Mouse (Mus musculus) heart, adult 2 months (tissue): ENCODE measurements around the gene Pdia2.

Experiments
- CTCF ChIP-seq: fragments of 200-600 bp; IDR thresholded peaks from 2 replicates; pipeline ENCODE4 v1.8.1; 2022; ENCODE audit warnings: antibody characterized with exemption, mild to moderate bottlenecking, moderate library complexity
- EP300 ChIP-seq: fragments of 200-500 bp; IDR thresholded peaks from 2 replicates; pipeline ENCODE4 v1.6.1; 2011; ENCODE audit warnings: low read depth, low read length, control low read depth; ENCODE audit not compliant: insufficient read depth

DNA sequence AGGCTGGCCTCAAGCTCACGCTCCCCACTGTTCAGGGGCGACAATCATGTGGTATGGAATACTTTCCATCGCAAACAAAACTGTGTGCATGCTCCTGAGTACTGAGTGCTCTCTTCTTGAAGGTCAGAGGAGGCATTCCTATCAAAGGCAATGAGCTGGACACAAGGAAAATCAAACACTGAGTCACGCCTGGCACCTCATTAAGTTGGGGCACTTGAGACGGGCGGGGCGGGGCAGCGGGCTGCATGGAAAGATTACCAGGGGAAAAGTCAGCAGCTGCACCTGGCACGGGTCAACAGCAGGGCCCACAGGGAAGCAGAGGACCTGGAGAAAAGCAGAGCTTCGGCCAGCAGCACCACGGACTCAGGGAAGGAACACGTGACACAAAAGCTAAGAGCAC is 26.3 kb upstream of the Pdia2 start:
- TF ChIP-seq EP300: no peak
- TF ChIP-seq CTCF: no peak
